Mouse (Mus musculus): ENCODE results near the gene Col18a1. TPM values are rescaled to one million over a fixed set of nuclear protein-coding genes. Genes with fewer than 3 reads are reported as not detected.

Gene Col18a1
- total RNA-seq, 2 experiments from 2014 or later = 3.2 to 4.8 TPM

- no peak for TF ChIP-seq CTCF (conservative IDR thresholded peaks at IDR 0.05)
- H3K27ac ChIP-seq = no peak overlapping the region
- no peak overlapping the region for H3K4me3 ChIP-seq
- DNase-seq (ENCODE audit: low spot score in 2 of 2) = no peak
These were observed 41.1 kb downstream of the Col18a1 start for GRCm38 (mm10) chr10:77125078-77125731.

- H3K4me3 ChIP-seq = no peak overlapping the region
- no peak for DNase-seq (ENCODE audit: low spot score in 2 of 2)
- H3K27ac ChIP-seq = no peak overlapping the region
- TF ChIP-seq CTCF (conservative IDR thresholded peaks at IDR 0.05) = no peak
These were observed 42.4 kb downstream of the Col18a1 start for GRCm38 (mm10) chr10:77123953-77124352.

GRCm38 (mm10) chr10:77121287-77122022 lies 44.9 kb downstream of the Col18a1 start:
- no peak overlapping the region for H3K27ac ChIP-seq
- TF ChIP-seq CTCF (conservative IDR thresholded peaks at IDR 0.05) = no peak
- no peak for DNase-seq (ENCODE audit: low spot score in 2 of 2)
- H3K4me3 ChIP-seq = no peak overlapping the region

GRCm38 (mm10) chr10:77120501-77120900 lies 45.8 kb downstream of the Col18a1 start:
- peak; percentile 55 for TF ChIP-seq CTCF (conservative IDR thresholded peaks at IDR 0.05)
- Histone ChIP-seq H3K4me3 (no peak overlapping the region), H3K27ac (no peak overlapping the region)
- DNase-seq (ENCODE audit: low spot score in 2 of 2) = no peak

GRCm38 (mm10) chr10:77119437-77119836 lies 46.9 kb downstream of the Col18a1 start:
- Histone ChIP-seq H3K4me3 (no peak overlapping the region), H3K27ac (no peak overlapping the region)
- TF ChIP-seq CTCF (conservative IDR thresholded peaks at IDR 0.05) = no peak
- no peak for DNase-seq (ENCODE audit: low spot score in 2 of 2)

- no peak for DNase-seq (ENCODE audit: low spot score in 2 of 2)
- no peak overlapping the region for H3K4me3 ChIP-seq
- no peak for TF ChIP-seq CTCF (conservative IDR thresholded peaks at IDR 0.05)
- H3K27ac ChIP-seq = no peak overlapping the region
These were observed 48.0 kb downstream of the Col18a1 start for GRCm38 (mm10) chr10:77118361-77118760.

- no peak overlapping the region for H3K4me3 ChIP-seq
- no peak for TF ChIP-seq CTCF (conservative IDR thresholded peaks at IDR 0.05)
- H3K27ac ChIP-seq = no peak overlapping the region
- DNase-seq (ENCODE audit: low spot score in 2 of 2) = no peak
These were observed 49.6 kb downstream of the Col18a1 start for GRCm38 (mm10) chr10:77116537-77117455.

- DNase-seq (ENCODE audit: low spot score in 2 of 2) = no peak
- no peak for TF ChIP-seq CTCF (conservative IDR thresholded peaks at IDR 0.05)
These were observed 52.7 kb downstream of the Col18a1 start for GRCm38 (mm10) chr10:77113489-77114240.

GRCm38 (mm10) chr10:77111550-77112249 lies 54.6 kb downstream of the Col18a1 start:
- Histone ChIP-seq H3K4me3 (no peak overlapping the region), H3K27ac (no peak overlapping the region)
- no peak for TF ChIP-seq CTCF (conservative IDR thresholded peaks at IDR 0.05)
- DNase-seq (ENCODE audit: low spot score in 2 of 2) = no peak

More at GRCm38 (mm10) chr10:77113489-77114240, 52.7 kb downstream of the Col18a1 start:
- no peak overlapping the region for H3K4me3 ChIP-seq
- H3K27ac ChIP-seq = no peak overlapping the region

- Histone ChIP-seq H3K27ac (no peak overlapping the region), H3K4me3 (no peak overlapping the region)
- TF ChIP-seq CTCF (conservative IDR thresholded peaks at IDR 0.05) = no peak
- no peak for DNase-seq (ENCODE audit: low spot score in 2 of 2)
These were observed 55.5 kb downstream of the Col18a1 start for GRCm38 (mm10) chr10:77110843-77111242.

GRCm38 (mm10) chr10:77110010-77110409 lies 56.3 kb downstream of the Col18a1 start:
- H3K27ac ChIP-seq = no peak overlapping the region
- no peak for TF ChIP-seq CTCF (conservative IDR thresholded peaks at IDR 0.05)
- H3K4me3 ChIP-seq = no peak overlapping the region
- no peak for DNase-seq (ENCODE audit: low spot score in 2 of 2)

- Histone ChIP-seq H3K27ac (no peak overlapping the region), H3K4me3 (no peak overlapping the region)
- DNase-seq (ENCODE audit: low spot score in 2 of 2) = no peak
- TF ChIP-seq CTCF (conservative IDR thresholded peaks at IDR 0.05) = no peak
These were observed 58.2 kb downstream of the Col18a1 start for GRCm38 (mm10) chr10:77108106-77108505.
